Mouse (Mus musculus) lung, embryonic 15.5 days (tissue): Measurements from ENCODE around the gene Dus2. TPM values are rescaled to one million over a fixed set of nuclear protein-coding genes. Genes with fewer than 3 reads are reported as not detected.
"Not testable (repeated sequence)": the region's sequence is repeated elsewhere in the genome, so short reads cannot be mapped to it uniquely, and the experiment has no call there.

ENCODE experiments used
- ATAC-seq: fragments of 200-750 bp; cut with Nextera tagmentation; 2 replicates; pipeline ENCODE4 v1.8.0; 2017; ENCODE audit warnings: moderate number of reproducible peaks, borderline replicate concordance; ENCODE audit not compliant: low FRiP score, low TSS enrichment; ENCODE audit errors: extremely low read depth
- H3K27ac ChIP-seq: fragments of 300-500 bp; sonication (generic); 2 replicates; pipeline ENCODE4 v1.5.1; 2015; ENCODE audit warnings: moderate library complexity, mild to moderate bottlenecking, inconsistent platforms
- H3K27me3 ChIP-seq: fragments of 300-500 bp; sonication (generic); 2 replicates; pipeline ENCODE4 v1.6.1; 2015; ENCODE audit warnings: inconsistent platforms
- H3K36me3 ChIP-seq: fragments of 300-500 bp; sonication (generic); 2 replicates; pipeline ENCODE4 v1.6.1; 2015; ENCODE audit warnings: inconsistent platforms
- H3K4me1 ChIP-seq: fragments of 300-500 bp; sonication (generic); 2 replicates; pipeline ENCODE4 v1.6.1; 2015; ENCODE audit warnings: inconsistent platforms
- H3K4me2 ChIP-seq: fragments of 300-500 bp; sonication (generic); 2 replicates; pipeline ENCODE4 v1.6.1; 2015; ENCODE audit warnings: inconsistent platforms, mild to moderate bottlenecking, moderate library complexity
- H3K4me3 ChIP-seq: fragments of 300-500 bp; sonication (generic); 2 replicates; pipeline ENCODE4 v1.5.1; 2015; ENCODE audit warnings: mild to moderate bottlenecking, inconsistent platforms
- H3K9ac ChIP-seq: fragments of 300-500 bp; sonication (generic); 2 replicates; pipeline ENCODE4 v1.6.1; 2015; ENCODE audit warnings: inconsistent platforms
- H3K9me3 ChIP-seq: fragments of 300-500 bp; sonication (generic); 2 replicates; pipeline ENCODE4 v1.6.1; 2016; ENCODE audit warnings: inconsistent platforms
- WGBS: fragments of 180-500 bp; shearing (Covaris S2); methylation state at CpG from one replicate; pipeline ENCODE4 v1.1.7; 2015; 5-methylcytosine and 5-hydroxymethylcytosine counted together
- polyA plus RNA-seq: library from polyadenylated mRNA; unstranded; fragments of >200 nt; fragmentation: Nextera tagmentation; extraction: Ambion mirVana; gene quantifications from 2 replicates; pipeline ENCODE4 v1.2.1, GENCODE M21; 2015

Gene Dus2
- polyA plus RNA-seq, 1 experiment from 2014 or later, result 20.9 TPM

- no peak overlapping the region for H3K9ac ChIP-seq
- H3K27ac ChIP-seq, result no peak overlapping the region
- H3K27me3 ChIP-seq, result no peaks in the 10 kb centered on the region; the same call in 1 of the 2 replicates
- H3K4me2 ChIP-seq, result no peak overlapping the region
- no peaks in the 10 kb centered on the region for H3K36me3 ChIP-seq
- H3K4me1 ChIP-seq, result peaks cover 11% of the 10 kb centered on the region
- WGBS, result 41% methylated on average over 4 of the region's 4 CpGs
- H3K9me3 ChIP-seq, result no peaks in the 10 kb centered on the region
- H3K4me3 ChIP-seq, result no peak overlapping the region
- no peak for ATAC-seq
Observed at GRCm38 (mm10) chr8:105993226-105993625, 2.1 kb downstream of the Dus2 start.

GRCm38 (mm10) chr8:105996359-105996758, 5.2 kb downstream of the Dus2 start:
- Histone ChIP-seq H3K4me3 (no peak overlapping the region), H3K4me2 (no peak overlapping the region), H3K4me1 (peaks cover 3% of the 10 kb centered on the region), H3K27me3 (no peaks in the 10 kb centered on the region), H3K27ac (no peak overlapping the region), H3K36me3 (no peaks in the 10 kb centered on the region), H3K9me3 (no peaks in the 10 kb centered on the region), H3K9ac (no peak overlapping the region)
- 70% methylated on average over 7 of the region's 7 CpGs for WGBS
- ATAC-seq, result no peak

DNA sequence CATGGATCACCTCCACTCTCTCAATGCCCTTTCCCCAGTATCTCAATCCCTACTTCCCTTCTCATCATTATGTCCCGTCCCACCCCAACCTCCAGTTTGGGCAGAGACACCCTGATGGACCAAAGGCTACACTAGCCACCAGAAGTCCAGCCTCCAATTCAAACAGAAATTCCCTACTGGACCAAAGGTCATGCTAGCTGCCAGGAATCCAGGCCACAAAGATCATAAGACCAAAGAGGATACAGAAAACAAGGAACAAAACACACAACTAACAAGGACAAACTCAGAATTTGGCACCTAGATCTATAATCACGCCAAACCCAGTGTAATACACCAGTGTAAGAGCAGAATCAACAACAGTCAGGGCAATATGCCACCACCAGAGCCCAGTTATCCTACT, 7.8 kb downstream of the Dus2 start:
- Histone ChIP-seq H3K4me3 (no peak overlapping the region), H3K4me2 (no peak overlapping the region), H3K9me3 (no peaks in the 10 kb centered on the region), H3K36me3 (no peaks in the 10 kb centered on the region), H3K27me3 (no peaks in the 10 kb centered on the region), H3K4me1 (no peaks in the 10 kb centered on the region), H3K9ac (no peak overlapping the region), H3K27ac (no peak overlapping the region)
- ATAC-seq, result no peak
- 74% methylated on average over 2 of the region's 2 CpGs for WGBS

GRCm38 (mm10) chr8:106001908-106002307, 10.8 kb downstream of the Dus2 start:
- Histone ChIP-seq H3K27ac (no peak overlapping the region), H3K4me1 (no peaks in the 10 kb centered on the region), H3K9me3 (no peaks in the 10 kb centered on the region), H3K4me2 (no peak overlapping the region), H3K36me3 (no peaks in the 10 kb centered on the region), H3K9ac (no peak overlapping the region), H3K27me3 (no peaks in the 10 kb centered on the region), H3K4me3 (no peak overlapping the region)
- WGBS, result 76% methylated on average over 4 of the region's 4 CpGs
- ATAC-seq, result no peak

- Histone ChIP-seq H3K4me1 (peaks cover 1% of the 10 kb centered on the region), H3K27ac (no peak overlapping the region), H3K9ac (no peak overlapping the region), H3K36me3 (no peaks in the 10 kb centered on the region), H3K27me3 (no peaks in the 10 kb centered on the region), H3K4me3 (no peak overlapping the region), H3K4me2 (no peak overlapping the region), H3K9me3 (no peaks in the 10 kb centered on the region)
- 79% methylated on average over 8 of the region's 8 CpGs for WGBS
- ATAC-seq, result no peak
Observed at GRCm38 (mm10) chr8:106004538-106005207, 13.5 kb downstream of the Dus2 start.

DNA sequence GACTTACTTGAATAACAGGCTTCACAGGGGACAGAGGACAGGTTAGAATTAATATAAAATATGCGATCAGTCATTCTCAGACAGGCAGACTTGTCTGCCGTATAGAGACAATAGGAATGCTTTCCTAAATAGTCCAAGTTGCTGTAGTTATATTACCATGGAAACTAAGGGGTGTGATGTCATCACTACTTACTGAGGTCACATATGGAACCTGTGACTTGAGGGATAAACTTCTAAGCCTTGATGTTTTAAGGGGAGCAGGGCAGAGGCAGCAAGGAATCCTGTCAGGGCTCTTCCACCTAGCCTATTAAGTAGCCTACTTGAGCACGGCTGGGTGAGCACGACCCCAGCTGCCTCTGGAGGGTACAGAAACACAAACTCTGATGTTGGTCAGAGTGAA, 14.7 kb downstream of the Dus2 start, which contains the start of gene Dpep2nb:
Gene Dpep2nb (minus strand): TSS at position 101 of the 400 bp plus-strand sequence.
- Histone ChIP-seq H3K9ac (no peak within 1 kb of the TSS), H3K4me2 (no peak within 1 kb of the TSS), H3K27me3 (no peaks in the 10 kb centered on the region), H3K27ac (no peak within 1 kb of the TSS), H3K4me1 (peaks cover 11% of the 10 kb centered on the region), H3K36me3 (no peaks in the 10 kb centered on the region), H3K9me3 (no peaks in the 10 kb centered on the region), H3K4me3 (no peak within 1 kb of the TSS)
- ATAC-seq, result no peak
- WGBS, result 76% methylated on average over 4 of the region's 4 CpGs

GRCm38 (mm10) chr8:106006413-106006812, 15.3 kb downstream of the Dus2 start:
- no peak for ATAC-seq
- no peak overlapping the region for H3K27ac ChIP-seq
- no peaks in the 10 kb centered on the region for H3K36me3 ChIP-seq
- H3K9me3 ChIP-seq, result no peaks in the 10 kb centered on the region
- WGBS, result 85% methylated on average over 4 of the region's 4 CpGs
- no peak overlapping the region for H3K4me3 ChIP-seq
- no peak overlapping the region for H3K9ac ChIP-seq
- H3K4me2 ChIP-seq, result no peak overlapping the region
- no peaks in the 10 kb centered on the region for H3K27me3 ChIP-seq
- peaks cover 11% of the 10 kb centered on the region for H3K4me1 ChIP-seq

- Histone ChIP-seq H3K4me2 (no peak overlapping the region), H3K36me3 (no peaks in the 10 kb centered on the region), H3K9me3 (no peaks in the 10 kb centered on the region), H3K9ac (no peak overlapping the region), H3K4me1 (peaks cover 11% of the 10 kb centered on the region), H3K27ac (no peak overlapping the region), H3K27me3 (no peaks in the 10 kb centered on the region), H3K4me3 (no peak overlapping the region)
- WGBS, result 76% methylated on average over 3 of the region's 3 CpGs
- ATAC-seq, result no peak
Observed at GRCm38 (mm10) chr8:106007135-106007534, 16.0 kb downstream of the Dus2 start.

GRCm38 (mm10) chr8:106007891-106008290, 16.8 kb downstream of the Dus2 start:
- not testable (repeated sequence) for H3K9ac ChIP-seq, H3K27ac ChIP-seq, ATAC-seq, H3K36me3 ChIP-seq, H3K9me3 ChIP-seq, H3K4me3 ChIP-seq, H3K4me2 ChIP-seq, H3K27me3 ChIP-seq
- WGBS, result 57% methylated on average over 3 of the region's 3 CpGs
- H3K4me1 ChIP-seq, result peaks cover 11% of the 10 kb centered on the region

DNA sequence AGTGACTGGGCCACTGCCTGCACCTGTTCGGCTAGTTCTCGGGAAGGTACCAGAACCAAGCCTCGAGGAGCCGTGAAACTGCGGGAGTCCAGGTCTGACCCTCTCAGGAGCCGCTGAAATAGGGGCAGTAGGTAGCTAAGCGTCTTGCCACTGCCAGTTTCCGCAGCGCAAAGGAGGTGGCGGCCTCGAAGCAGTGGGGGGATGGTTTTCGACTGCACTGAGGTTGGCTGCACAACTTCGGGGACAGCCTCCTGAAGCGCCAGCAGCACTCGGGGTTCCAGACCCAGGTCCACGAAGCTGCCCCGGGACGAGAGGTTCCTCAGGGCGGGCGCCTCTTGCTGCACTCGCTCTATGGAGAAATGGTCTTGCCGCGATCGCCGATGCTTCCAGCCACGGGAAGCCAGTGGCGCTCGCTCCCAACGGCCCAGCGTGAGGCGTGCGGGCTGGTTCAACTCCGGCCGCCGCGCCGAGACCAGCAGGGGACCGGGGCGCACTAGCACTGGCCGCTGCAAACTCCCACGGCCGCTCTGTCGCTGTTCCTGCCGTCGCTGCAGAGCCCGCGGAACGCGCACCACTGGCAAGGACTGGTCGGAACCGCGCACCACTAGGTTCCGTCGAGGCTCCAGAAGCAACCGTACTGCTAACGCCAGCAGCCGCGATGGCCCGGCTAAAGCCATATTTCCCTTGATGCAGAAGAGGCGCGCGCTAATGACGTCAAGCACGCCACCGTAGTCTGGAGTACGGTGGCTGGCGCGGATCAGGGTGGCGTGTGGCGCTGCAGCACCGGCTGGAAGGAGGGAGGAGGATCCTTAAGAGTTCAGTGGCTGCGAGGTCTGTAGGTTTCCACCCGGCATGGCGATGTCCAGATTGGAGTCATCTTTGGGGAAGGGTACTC, 19.9 kb downstream of the Dus2 start:
- ATAC-seq, result peak; percentile 92
- Histone ChIP-seq H3K4me2 (peak overlapping the region; percentile 90), H3K27ac (peak overlapping the region; percentile 58), H3K9ac (peak overlapping the region; percentile 89), H3K27me3 (no peaks in the 10 kb centered on the region), H3K9me3 (no peaks in the 10 kb centered on the region), H3K4me1 (peaks cover 11% of the 10 kb centered on the region), H3K4me3 (peak overlapping the region; percentile 86), H3K36me3 (0 out of 2 replicates have a peak, but pooled peaks cover 1% of the 10 kb centered on the region)
- WGBS, result 1% methylated on average over 74 of the region's 74 CpGs

GRCm38 (mm10) chr8:106011643-106011986, 20.5 kb downstream of the Dus2 start, which contains the start of gene Ddx28:
Gene Ddx28 (minus strand): TSS chr8:106011882.
- peak within 1 kb of the TSS; percentile 86 for H3K4me3 ChIP-seq
- under 1% methylated on average over 6 of the region's 6 CpGs for WGBS
- H3K9me3 ChIP-seq, result no peaks in the 10 kb centered on the region
- H3K4me1 ChIP-seq, result peaks cover 11% of the 10 kb centered on the region
- H3K4me2 ChIP-seq, result peak within 1 kb of the TSS; percentile 90
- H3K27me3 ChIP-seq, result no peaks in the 10 kb centered on the region
- H3K27ac ChIP-seq, result peak within 1 kb of the TSS; percentile 58
- ATAC-seq, result no peak
- peak within 1 kb of the TSS; percentile 89 for H3K9ac ChIP-seq
- 0 out of 2 replicates have a peak, but pooled peaks cover 5% of the 10 kb centered on the region for H3K36me3 ChIP-seq

- not testable (repeated sequence) for H3K9me3 ChIP-seq, H3K27me3 ChIP-seq, H3K27ac ChIP-seq, ATAC-seq, H3K9ac ChIP-seq, H3K36me3 ChIP-seq
- Histone ChIP-seq H3K4me1 (peaks cover 11% of the 10 kb centered on the region), H3K4me2 (peak overlapping the region; percentile 90), H3K4me3 (peak overlapping the region; percentile 86)
- WGBS, result 69% methylated on average over 8 of the region's 8 CpGs
Observed at GRCm38 (mm10) chr8:106012203-106012602, 21.1 kb downstream of the Dus2 start.
